Mouse (Mus musculus) MEL-GATA-1-ER (cell line): Measurements from ENCODE around the gene Mgll.

Experiments
- DNase-seq: peaks from one replicate; pipeline ENCODE4 v3.0.0-alpha.2; 2012; ENCODE audit warnings: low read depth; ENCODE audit errors: extremely low read depth

Mgll gene

DNA sequence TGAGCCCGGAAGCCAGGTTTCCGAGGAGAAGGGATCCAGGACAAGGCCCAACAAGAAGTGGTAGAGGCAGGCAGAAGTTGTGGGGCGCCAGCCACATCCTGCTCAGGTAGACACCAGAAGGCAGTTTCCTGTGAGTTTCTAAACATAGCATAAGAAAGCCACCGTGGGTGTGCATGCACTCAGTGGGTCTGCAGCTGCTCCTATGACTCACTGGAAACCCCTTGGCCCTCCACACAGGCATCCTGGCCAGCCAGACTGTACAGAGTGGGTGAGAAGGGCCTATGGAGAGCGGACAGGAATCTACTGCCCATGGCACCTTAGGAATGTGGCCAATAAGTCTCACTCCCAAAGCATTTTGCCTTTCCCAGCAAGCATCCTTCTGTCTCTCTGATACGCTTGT, 45.5 kb downstream of the Mgll start:
- no peak for DNase-seq

DNA sequence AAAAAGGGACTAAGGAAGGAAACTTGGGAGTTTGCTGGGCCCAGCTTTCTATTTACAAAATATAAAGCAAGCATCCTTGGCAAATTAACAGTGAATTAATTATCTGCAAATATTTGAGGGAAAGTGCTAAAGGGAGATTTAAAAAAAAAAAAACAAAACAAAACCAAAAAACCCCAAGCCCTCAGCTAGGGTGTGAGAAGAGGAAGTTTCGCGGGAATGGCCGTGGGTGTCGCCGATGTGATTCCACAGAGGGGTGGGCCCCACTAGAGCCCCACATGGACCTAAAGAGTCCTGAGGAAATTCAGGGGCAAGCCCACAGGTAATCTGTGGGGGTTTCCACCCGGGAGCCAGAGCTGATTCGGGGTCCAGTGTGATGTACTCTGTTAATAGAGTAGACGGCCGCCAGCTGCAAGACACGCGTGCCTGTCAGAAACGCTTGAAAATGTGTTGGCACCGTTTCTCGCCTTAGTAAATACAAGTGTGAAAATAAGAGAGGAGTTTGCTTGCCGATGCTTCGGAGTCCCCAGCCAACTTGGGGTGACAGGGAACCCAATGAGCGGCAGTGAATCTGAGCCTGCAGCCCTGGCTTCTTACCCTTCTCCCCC, 46.2 kb downstream of the Mgll start:
- no peak for DNase-seq

DNA sequence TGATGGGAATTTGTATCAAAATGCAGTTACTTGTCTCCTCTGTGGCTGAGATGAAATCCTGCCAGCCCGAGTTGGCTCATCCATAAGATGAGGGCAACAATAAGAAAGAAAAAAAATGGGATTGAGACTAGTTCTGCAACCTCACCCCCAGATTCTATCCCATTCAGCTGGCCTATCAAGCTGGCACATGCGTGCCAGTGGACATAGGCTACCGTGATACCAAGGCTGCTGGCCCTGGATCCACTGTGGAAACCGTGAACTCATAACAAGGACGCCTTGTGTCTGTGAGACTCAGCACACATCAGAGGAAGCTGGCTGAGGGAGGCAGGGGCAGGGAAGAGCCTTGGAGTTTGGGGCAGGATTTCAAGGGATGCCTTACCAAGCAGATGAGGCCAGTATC, 46.8 kb downstream of the Mgll start:
- DNase-seq = no peak

DNA sequence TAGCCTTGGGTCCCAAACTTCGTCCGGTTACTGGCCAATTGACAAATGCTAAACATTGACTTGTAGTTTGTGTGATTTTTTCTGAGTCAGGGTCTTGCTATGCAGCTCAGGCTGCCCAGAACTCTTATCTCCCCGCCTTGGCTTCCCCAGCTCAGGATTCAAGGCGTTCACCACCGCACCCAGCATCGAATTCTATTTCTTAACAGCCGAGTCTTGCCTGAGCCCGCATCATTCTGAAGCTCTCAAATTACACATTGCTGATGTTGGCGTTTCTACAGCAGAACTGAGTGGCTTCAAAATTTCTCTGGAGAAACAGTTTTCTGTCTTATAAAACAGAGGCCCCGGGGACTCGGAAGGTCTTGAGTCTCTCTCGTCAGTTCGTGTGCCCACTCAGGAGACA, 47.8 kb downstream of the Mgll start:
- DNase-seq = no peak

DNA sequence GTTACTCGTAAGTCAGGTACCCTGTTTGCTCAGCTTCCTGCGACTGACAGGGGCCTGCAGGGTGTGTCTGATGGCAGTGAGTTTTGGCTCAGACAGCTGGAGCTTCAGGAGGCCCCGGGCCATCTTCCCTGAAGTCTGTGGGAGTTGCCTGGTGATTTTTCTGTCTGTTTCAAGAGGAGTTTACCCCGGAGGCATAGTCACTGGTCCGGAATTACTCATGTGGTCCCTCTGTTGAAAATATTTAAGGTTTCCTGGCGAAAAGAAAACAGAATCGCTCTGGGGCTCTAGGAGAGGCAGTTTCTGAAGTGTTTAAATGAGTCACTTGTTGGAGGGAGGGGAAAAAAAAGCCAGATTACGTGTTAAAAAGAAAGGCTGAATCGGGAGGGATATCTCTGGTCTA, 49.8 kb downstream of the Mgll start:
- no peak for DNase-seq

DNA sequence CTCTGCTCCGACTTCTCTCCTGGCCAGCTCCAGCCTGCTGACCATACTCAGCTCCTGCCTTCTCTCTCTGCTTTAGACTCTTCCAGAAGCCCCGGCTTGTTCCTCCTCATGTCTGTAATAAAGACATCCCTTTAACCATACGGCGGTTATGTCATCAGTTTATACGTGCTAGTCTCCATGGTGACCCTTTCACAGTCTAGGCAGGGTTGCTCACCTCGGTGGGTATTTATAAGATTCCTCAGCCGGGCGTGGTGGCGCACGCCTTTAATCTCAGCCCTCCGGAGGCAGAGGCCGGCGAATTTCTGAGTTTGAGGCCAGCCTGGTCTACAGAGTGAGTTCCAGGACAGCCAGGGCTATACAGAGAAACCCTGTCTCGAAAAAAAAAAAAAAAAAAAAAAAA, 51.1 kb downstream of the Mgll start:
- DNase-seq = no peak

DNA sequence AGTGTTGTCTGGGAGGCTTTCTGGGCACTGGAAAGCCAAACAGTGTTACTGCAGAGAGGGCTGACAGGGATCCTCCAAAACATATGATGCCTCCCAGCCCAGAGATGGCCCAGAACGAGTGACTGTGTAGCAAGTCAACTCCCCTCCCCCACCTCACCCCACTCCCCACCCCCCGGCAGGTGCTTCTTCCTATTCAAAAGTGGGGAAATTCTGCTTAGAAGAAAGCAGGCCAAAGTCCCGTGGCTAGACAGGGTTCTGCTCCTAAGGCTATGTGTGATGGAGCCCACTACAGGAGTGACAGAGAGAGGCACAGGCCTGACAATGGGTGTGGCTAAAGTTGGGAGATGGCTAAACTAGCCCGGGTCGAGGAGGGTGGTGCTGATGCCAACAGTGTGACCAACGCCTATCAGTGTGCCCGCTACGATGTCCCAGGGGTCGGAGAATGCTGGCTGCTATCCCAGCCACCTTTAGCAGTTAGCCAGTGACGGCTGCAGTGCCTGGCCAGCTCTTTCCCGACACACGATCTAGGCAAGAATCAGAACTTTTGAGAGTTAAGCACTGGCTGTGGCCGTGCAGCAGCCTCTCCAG, 52.2 kb downstream of the Mgll start:
- no peak for DNase-seq

DNA sequence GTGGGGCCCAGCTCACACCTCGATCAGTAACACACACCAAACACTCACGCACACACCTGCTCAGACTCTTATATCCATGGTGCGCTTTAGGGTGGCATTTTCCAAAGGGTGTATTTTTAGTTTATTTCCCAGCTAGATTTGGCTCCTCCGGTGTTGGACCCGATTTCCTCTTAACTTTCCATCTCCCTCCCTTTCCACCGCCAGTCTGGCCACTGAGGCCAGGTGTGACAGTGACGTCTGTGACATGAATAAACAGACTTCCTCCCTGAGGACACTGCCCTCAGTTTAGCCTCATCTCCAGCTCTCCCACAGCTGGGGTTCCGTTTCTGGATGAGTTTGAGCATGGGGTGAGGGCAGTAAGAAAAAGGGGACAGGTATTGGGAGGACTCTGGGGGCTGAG, 52.8 kb downstream of the Mgll start:
- no peak for DNase-seq

DNA sequence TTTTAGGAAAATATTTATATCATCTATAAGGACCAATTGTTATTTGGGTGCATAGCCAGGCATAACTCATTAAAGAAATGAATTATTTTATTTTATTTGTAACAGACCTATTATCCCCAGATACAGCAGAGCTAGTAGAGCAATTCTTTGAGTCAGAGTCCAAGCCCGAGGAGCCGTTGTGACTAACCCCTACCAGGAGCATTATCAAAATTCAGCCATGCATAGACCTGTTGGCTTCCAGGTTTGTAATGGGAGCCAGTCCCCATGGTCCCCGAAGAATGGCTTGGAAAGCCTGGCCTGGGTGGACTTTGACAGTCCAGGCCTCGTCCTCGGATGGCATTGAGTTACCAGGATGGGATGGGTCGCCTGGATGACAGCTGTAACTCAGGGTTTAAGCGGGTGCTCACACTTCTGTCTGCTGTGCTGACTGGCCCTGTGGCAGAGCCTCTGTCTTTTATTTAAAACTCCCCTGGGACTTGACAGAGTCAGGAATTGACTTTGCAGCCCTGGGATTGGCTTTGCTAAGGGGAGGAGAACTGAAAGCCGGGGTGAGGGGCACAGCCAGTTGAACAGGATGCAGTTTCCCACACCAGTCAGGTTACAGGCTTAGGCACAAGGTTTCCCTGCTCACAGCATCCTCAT, 54.0 kb downstream of the Mgll start:
- DNase-seq = no peak

DNA sequence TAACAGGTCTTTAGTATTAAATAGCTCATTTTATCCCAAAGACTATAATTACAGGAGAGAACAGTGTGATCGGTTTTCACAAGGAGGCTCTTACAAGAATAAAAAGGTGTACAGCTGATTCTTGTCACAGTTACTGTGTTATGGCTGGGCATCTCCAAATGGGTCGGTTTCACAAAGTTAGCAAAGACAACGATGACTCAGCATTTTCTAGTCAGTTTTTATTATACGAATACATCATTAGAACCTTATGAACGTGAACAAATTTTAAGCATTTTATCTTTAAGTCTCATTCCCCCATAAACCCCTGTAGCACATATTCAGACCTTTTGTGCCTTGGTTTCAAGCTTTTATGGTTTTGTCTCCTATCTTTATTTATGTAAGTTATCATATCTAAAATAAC, 55.5 kb downstream of the Mgll start:
- no peak for DNase-seq

DNA sequence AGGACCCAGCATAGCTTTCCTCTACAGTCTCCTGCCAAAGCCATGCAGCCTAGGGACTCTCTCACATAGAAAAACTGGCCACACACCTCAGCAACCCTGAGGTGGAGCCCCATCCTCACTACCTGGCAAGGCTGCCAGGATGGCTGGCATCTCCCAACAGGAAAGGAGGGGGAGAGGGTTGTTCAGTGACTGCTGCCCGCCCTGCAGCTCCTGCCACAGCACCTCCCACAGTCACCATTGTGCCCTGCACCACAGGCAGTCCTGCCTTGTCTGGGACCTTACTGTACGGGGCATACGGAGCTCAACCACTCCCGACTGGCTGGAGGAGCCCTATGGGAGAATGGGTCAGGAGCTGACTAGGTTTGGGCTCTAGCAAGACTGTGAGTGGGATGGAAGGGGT, 57.7 kb downstream of the Mgll start:
- DNase-seq = no peak

DNA sequence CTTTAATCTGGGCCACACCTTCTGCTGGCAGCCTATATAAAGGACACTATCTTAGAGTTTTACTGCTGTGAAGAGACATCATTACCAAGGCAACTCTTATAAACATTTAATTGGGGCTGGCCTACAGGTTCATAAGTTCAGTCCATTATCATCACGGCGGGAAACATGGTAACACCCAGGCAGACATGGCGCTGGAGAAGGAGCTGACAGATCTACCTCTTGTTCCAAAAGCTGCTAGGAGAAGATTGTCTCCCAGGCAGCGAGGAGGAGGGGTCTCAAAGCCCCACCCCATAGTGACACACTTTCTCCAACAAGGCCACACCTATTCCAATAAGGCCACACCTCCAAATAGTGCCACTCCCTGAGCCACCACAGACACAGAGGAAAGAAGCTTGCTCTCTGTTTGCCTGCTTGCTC, 58.8 kb downstream of the Mgll start:
- peak; percentile 92 for DNase-seq

DNA sequence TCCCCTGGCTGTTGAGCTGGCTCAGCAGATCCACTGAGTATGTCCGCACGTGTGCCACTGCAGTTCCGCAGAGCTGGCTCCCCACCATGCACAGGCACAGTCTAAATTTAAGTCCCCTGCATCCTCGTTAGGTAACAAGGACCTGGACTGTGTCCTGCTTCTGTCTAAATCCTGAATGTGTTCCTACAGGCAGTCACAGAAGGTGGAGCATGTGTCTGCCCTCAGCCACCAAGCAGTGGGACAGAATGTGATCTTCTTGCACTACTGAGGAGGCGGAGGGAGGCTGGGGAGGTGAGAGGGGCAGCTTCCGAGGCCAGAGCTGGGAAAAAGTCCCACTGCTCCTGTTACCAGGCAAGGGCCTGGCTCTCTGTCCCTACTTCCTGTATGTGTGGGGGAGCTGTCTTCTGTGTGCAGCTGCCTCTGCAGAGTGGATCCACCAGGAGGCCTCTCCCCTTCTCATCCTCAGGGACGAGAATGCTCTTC, 60.5 kb downstream of the Mgll start:
- no peak for DNase-seq

DNA sequence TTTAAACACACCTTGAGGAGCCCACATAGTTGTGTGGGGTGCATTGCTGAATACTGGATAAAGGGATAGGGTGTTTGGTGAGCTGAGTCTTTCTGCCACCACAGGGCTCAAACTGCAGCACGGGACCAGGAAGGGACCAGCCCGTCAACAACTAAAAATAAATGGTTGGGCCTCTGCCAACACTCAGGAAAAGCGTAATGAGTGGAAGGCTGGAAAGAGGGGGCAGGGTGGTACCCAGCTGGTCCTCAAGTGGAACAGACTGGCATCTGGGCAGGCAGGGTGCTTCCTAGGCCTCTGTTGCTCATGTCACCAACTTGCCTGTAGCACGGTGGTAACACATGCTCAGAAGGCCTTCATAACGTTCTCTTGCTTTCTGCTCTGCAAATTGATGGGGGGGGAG, 61.1 kb downstream of the Mgll start:
- DNase-seq = no peak

DNA sequence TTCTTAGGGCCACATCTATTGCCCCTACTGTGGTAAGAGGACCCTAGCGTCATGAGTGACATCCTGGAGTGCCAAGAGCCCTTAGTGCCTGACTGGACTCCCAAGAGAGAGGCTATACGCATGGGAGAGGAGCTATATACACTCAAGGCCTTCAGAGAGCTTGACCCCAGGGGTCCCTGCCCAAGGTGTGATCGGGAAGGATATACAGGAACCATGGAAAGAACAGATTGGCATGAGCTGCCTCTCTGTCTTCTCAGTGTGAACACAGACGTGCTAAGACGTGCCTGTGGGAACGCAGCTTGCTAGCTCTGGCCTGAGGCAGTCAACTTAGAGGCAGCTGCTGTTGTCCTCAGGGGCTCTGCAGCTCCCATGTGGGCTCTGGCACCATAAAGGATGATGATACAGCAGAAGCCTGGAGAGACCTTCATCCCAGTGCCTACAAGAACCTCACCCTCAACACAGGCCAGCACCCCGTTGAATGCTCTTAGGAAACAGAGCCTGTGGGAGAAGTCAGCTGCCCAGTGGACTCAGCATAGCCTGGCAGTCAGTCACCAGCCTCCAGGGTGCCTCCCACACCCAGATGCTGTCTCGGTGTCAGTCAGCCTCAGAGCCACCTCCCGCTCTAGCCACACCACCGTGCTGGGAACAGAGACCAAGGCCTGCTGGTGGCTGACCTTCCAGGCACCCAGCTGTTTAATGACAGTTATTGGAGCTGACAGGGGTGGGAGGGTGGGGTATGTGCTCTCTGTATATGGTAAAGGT, 61.8 kb downstream of the Mgll start:
- no peak for DNase-seq

DNA sequence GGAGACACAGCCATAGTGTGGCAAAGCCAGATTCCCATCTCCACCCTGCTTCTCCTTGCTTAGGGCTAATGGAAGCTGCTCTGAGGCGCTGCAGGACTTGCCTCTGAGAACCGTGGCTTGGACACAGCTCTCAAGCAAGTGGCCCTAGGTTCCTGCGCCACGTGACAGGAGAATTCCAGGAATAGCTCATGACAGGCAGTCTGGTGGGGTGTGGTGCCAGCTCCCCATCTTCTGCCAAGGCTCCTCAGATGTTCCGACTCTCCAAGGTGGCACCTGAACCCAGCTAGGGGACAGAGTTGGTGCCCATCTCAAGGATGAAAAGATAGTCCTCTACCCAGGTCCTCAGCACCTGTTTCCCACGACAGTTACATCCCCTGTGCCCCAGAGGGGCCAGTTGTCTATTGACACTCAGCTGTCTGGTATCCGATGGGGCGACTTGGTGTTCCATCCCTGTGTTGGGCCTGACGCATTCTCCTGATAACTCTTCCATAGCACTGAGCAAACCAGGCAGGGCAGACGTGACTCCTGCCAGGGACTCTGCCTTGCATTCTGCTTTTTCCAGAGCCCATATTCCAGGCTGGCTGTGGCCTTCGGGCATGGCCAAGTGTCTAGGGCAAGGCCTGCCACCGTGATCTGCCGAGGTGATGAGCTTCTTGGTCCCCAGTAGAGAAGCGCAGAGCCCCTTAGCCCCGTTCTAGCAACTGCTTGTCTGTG, 62.7 kb downstream of the Mgll start:
- DNase-seq = no peak

DNA sequence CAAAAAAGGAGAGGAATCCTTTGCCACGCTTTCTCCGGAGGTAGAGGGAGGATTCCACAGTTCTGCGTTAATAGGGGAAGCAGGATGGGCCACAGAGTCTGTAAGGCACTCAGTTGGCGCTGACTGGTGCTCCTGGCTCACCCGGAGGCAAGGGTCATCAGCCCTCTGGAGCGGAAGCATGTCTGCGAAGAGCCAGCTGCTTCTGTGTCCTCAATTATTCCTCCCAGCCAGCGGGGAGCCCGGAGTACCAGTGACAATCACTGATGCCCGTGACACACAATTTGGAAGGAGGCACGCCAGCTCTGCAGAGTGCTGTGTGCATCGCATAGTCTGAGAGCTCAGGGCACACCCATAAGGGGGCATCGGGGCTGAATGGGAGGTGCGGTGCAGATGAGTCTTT, 63.3 kb downstream of the Mgll start:
- no peak for DNase-seq

DNA sequence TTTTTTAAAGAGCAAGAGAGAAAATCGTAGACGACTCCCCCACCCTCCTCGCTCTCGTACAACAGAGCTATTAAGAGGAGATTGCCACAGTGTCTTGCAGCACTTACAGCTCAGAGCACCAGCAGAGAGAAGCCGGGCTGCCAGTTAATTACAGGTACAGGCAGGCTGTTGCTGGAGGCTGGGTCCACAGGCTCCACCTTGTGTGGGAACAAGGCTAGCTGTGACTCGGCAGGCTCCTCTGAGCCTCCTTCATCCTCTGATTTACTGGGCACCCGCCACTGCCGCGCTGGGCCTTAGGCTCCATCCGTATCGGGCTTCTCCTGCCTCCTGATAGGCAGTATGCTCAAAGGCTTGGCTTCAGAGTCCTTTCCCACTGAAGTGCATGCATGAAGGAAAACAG, 64.0 kb downstream of the Mgll start:
- no peak for DNase-seq

DNA sequence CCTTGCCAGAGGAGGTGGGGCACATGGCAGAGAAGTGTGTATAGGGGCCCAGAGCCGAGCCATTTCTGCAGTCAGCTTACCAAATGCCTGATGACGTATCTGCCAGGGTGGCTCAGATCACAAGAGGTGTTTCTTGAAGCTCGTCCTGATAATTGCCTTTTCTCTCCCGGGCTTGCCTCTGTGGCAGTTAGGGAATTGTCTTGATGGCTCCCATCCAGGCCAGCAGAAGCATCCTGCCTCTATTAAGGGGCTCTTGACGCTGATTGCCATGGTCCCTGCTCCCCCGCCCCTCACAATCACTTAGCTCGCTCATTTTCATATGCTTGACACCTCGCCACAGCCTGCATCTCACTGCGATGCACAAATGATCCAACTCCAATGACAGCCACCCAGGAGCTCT, 67.1 kb downstream of the Mgll start:
- no peak for DNase-seq

DNA sequence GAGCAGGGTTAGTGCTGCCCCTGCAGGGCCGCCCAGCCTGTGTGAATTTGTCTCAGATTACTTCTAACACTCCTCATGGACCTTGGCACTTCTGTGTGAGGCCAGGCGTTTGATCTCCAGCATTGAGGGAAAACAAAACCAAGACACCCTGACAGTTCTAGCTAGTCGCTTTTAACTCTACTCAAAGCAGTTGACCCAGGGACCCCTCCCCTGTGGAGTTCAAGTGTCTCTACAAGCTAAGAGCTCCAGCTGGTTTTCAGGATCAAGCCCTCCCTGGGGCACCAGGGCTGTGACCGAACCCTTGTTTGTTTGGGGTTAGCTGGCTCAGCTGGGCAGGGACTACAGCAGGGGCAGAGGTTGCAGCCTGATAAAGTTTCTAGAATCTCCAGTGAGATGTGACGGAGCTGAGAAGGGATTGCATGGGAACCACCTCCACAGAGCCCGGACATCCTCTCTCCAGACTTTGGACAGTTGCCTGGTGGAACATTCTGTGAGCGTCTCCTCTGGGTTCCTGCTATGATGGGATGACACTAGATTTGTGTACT, 68.0 kb downstream of the Mgll start:
- DNase-seq = no peak

DNA sequence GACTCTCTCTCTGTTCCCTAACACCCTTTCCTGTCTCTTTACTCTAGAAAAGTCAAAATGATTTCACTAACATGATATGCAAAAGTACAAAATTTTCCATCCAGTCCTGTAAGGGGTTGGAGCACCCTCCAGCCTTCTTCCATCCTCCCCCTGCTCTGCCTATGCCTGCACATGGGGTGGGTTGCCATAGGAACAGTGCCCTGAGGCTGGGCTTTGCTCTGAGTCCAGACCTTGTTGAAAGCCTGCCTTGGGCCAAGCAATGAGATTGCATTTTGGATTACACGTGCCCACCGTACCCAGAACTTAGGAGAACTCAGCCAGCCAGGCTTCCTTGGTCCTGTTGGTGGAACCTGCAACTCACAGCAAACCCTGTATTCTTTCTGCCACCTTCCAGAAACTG, 69.0 kb downstream of the Mgll start:
- no peak for DNase-seq

DNA sequence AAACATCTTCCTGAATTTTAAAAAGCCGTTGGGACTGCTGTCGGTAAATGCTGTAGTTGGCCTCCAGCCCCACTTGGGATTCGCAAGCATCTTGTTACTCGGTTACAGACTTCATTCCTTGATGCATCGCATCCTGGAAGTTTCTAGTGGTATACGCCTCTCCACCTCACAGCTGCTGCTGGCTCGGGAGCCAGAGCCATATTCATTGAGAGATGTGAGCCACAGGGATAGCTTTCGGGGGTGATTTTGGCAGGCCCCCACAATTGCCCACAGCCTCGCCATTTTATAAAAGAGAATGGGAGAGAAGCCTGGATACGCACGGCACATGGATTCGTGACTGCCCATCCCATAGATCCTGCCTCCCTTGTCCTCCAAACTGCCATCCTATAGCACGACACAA, 69.7 kb downstream of the Mgll start:
- no peak for DNase-seq
